Mouse (Mus musculus): Measurements from ENCODE around the gene Slc8a2.

- no peak for TF ChIP-seq CTCF (conservative IDR thresholded peaks at IDR 0.05 in 1 of 2, IDR thresholded peaks at IDR 0.05 in 1 of 2; ENCODE audit: low read depth in 2 of 2, low read length in 2 of 2)
- no peak for TF ChIP-seq POLR2A (IDR thresholded peaks at IDR 0.05; ENCODE audit: low read depth, low read length)
- no peak for TF ChIP-seq SMC3 (IDR thresholded peaks at IDR 0.05; ENCODE audit: low read depth, low read length)
- no peak for TF ChIP-seq UBTF (IDR thresholded peaks at IDR 0.05; ENCODE audit: low read depth, low read length)
- no peak for TF ChIP-seq EP300 (IDR thresholded peaks at IDR 0.05; ENCODE audit: low read length)
- no peak for TF ChIP-seq KAT2A (IDR thresholded peaks at IDR 0.05; ENCODE audit: insufficient replicate concordance, low read length)
- TF ChIP-seq MAX (IDR thresholded peaks at IDR 0.05; ENCODE audit: low read length), result no peak
- no peak for TF ChIP-seq HCFC1 (IDR thresholded peaks at IDR 0.05; ENCODE audit: low read depth, low read length)
Observed at GRCm38 (mm10) chr7:16087587-16087986, 42.0 kb upstream of the Slc8a2 start.

All from CH12.LX (cell line).